Mouse (Mus musculus) liver, embryonic 16.5 days (tissue): ENCODE measurements around the gene Phgr1. TPM values are rescaled to one million over a fixed set of nuclear protein-coding genes. Genes with fewer than 3 reads are reported as not detected.

Experiments
- ATAC-seq: fragments of 200-750 bp; cut with Nextera tagmentation; 2 replicates; pipeline ENCODE4 v1.8.0; 2017; ENCODE audit warnings: low read depth, mild to moderate bottlenecking, moderate number of reproducible peaks, moderate library complexity
- H3K27ac ChIP-seq: fragments of 300-500 bp; sonication (generic); 2 replicates; pipeline ENCODE4 v1.5.1; 2014; ENCODE audit warnings: mild to moderate bottlenecking, low read length
- H3K27me3 ChIP-seq: fragments of 300-500 bp; sonication (generic); 2 replicates; pipeline ENCODE4 v1.6.1; 2014; ENCODE audit warnings: low read depth, low read length, mixed read lengths; ENCODE audit not compliant: control insufficient read depth, insufficient read depth
- H3K36me3 ChIP-seq: fragments of 300-500 bp; sonication (generic); 2 replicates; pipeline ENCODE4 v1.6.1; 2014; ENCODE audit warnings: mild to moderate bottlenecking; ENCODE audit not compliant: control insufficient read depth, insufficient read depth
- H3K4me1 ChIP-seq: fragments of 300-500 bp; sonication (generic); 2 replicates; pipeline ENCODE4 v1.6.1; 2014; ENCODE audit warnings: low read depth, low read length, mixed read lengths; ENCODE audit not compliant: control insufficient read depth
- H3K4me2 ChIP-seq: fragments of 300-500 bp; sonication (generic); 2 replicates; pipeline ENCODE4 v1.6.1; 2014; ENCODE audit warnings: low read depth, low read length, mixed read lengths
- H3K4me3 ChIP-seq: fragments of 300-500 bp; sonication (generic); 2 replicates; pipeline ENCODE4 v1.5.1; 2014; ENCODE audit warnings: low read depth, mild to moderate bottlenecking, low read length
- H3K9ac ChIP-seq: fragments of 300-500 bp; sonication (generic); 2 replicates; pipeline ENCODE4 v1.6.1; 2014; ENCODE audit warnings: low read depth, low read length
- H3K9me3 ChIP-seq: fragments of 300-500 bp; sonication (generic); replicated peaks from 2 replicates; pipeline ENCODE4 v1.6.1; 2016; ENCODE audit warnings: low read length; ENCODE audit not compliant: control insufficient read depth
- WGBS: fragments of 180-500 bp; shearing (Covaris S2); extraction: QIAGEN DNeasy Blood & Tissue Kit; methylation state at CpG from one replicate; pipeline ENCODE4 v1.1.7; 2014; ENCODE audit not compliant: insufficient replicate concordance; 5-methylcytosine and 5-hydroxymethylcytosine counted together
- polyA plus RNA-seq: library from polyadenylated mRNA; unstranded; fragments of >200 nt; fragmentation: Nextera tagmentation; extraction: Ambion mirVana; gene quantifications from 2 replicates; pipeline ENCODE4 v1.2.1, GENCODE M21; 2015

Phgr1 gene
- polyA plus RNA-seq, result 0.85 TPM in 1 of 2 replicates, not detected in the other

DNA sequence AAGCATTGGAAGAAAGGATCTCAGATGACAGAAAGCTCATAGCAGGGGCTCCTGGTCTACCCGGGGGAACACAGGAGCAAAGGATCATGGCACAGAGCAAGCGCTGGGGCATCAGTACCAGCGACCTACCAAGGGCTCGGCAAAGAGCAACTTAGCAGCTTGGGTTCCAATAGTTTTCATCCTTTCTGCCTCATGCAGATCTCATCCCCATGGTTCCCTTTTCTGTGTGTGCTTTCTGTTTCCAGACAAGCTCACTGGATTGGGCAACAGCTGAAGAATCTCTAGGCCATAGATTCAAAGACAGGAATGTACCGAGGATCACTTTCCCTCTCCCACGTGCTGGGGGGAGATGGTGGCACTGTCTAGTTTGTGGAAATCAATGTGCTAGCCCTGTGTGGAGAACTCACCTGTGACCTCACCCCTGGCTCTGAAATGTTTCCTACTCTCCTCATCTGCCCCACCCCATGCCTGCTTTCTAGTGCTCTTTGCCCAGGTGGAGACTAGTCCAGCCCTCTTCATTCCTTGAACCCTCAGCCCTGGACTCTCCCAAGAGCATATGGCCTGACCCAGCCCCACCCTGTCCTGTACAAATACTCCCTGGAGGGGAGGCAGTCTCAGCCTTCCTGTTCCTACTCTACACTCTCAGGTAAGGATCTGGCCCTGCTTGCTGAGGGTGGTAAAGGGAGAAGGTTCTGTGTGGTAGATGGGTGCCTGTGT lies at the start of gene Phgr1:
Gene Phgr1, plus strand, starts transcription at position 612 of the 717 bp plus-strand sequence.
- H3K27me3 ChIP-seq, result no peaks in the 10 kb centered on the region
- WGBS, result 62% methylated on average over 6 of the region's 6 CpGs

DNA sequence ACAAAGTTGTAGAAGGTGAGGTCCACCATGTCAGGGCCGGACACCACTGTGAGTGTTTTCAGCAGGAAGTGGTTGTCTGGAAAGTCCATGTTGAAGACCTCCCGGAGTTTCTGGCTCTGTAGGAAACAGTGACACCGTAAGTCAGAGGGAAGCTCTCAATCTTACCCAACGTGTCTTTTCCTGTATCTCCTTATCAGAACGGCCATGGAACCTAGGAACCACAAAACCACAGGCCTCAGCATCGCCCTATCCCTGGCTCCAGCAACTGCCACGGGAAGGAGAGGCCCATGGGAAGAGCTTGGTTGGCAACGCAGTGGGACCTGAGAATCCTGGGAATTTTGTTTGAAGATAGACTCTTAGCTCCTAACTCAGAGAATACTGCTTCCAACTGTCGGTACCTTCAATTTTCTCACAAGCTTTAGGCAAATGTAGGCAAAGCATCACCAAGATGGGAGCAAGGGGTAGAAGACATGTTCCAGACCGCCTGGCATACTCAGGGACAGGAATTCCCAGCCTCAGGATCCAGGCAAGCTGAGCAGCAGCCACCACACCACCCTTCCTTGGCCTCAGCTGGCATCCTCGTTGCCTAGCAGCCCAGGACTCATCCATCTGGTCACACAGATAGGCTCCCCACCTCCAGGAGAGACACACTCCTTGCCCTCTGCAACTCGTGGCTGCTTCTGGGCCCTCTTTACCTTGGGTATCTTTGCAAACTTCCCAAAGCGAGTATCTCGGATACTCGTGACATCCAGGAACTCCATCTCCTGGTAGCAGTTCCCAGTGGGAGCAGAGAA lies 48.7 kb upstream of the Phgr1 start:
- no peak for ATAC-seq
- Histone ChIP-seq H3K4me1 (no peaks in the 10 kb centered on the region), H3K4me2 (no peak overlapping the region), H3K27me3 (peaks cover under 1% of the 10 kb centered on the region; the same call in 1 of the 2 replicates), H3K9ac (no peak overlapping the region), H3K4me3 (no peak overlapping the region), H3K27ac (no peak overlapping the region), H3K36me3 (no peaks in the 10 kb centered on the region), H3K9me3 (no peaks in the 10 kb centered on the region)
- WGBS, result 25% methylated on average over 15 of the region's 15 CpGs

More for the DNA sequence above, at the start of gene Phgr1:
- Histone ChIP-seq H3K4me2 (no peak within 1 kb of the TSS), H3K27ac (no peak within 1 kb of the TSS), H3K36me3 (no peaks in the 10 kb centered on the region), H3K9me3 (no peaks in the 10 kb centered on the region), H3K4me3 (no peak within 1 kb of the TSS), H3K9ac (no peak within 1 kb of the TSS), H3K4me1 (no peaks in the 10 kb centered on the region)
- no peak for ATAC-seq

DNA sequence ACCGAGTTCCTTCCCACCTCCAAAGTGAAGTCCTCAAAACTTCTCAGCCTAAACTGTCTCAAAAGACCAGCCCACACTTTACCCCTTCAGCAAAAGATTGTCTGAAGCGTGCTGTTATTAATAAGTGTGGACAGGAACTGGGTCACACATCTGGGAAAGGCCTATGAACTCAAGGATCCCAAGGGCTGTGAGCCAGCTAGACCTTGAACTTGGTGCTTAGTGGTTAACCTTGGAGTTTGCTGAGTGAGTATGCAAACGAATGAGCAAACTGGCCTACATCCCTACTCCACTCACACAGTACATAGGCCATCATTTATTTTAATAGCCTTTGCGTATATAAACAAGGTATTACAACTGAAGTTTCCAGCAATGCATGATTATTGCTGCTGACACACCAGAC lies 47.1 kb upstream of the Phgr1 start:
- peaks cover 3% of the 10 kb centered on the region; the same call in 1 of the 2 replicates for H3K27me3 ChIP-seq
- WGBS, result 62% methylated on average over 4 of the region's 4 CpGs

DNA sequence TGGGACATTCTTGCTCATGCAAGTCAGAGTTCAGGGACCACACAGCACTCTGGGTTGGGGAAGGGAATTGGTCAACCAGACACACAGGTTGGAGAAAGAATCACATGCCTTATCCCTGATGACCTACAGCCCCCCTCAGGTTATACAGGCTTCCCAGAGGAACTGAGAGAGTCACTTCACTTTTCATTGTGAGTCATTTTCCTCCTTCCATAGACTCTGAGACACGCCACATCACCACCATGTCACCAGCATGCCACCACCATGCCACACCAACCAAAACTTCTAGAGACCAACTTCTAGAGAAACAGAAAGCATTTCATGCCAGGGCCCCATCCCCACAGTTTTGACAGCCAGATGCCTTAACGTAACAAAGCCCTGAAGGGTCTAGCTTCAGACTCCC lies 45.7 kb upstream of the Phgr1 start:
- 54% methylated on average over 2 of the region's 2 CpGs for WGBS
- H3K27ac ChIP-seq, result no peak overlapping the region

More for the DNA sequence above, 47.1 kb upstream of the Phgr1 start:
- no peak for ATAC-seq
- Histone ChIP-seq H3K4me1 (peaks cover 7% of the 10 kb centered on the region), H3K9ac (no peak overlapping the region), H3K27ac (no peak overlapping the region), H3K4me2 (no peak overlapping the region), H3K4me3 (no peak overlapping the region), H3K9me3 (no peaks in the 10 kb centered on the region), H3K36me3 (no peaks in the 10 kb centered on the region)

DNA sequence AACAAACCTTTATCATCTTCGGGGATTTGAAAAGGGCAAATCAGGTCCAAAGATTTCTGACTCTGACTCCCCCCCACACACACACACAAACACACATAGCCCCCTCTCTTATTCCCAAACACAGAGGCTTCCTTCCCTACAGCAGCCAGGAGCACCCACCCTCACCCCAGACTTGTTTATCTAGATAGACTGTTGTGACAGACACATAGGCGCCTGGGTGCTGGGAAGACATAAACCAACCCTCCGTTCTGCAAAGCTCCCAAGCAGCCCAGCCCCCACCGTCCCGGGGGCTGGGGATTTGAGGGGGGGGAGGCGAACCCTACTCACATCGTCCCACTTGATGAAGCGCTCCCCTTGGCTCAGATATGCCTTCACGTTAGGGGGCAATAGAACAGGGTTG lies 44.7 kb upstream of the Phgr1 start:
- 0 out of 2 replicates have a peak overlapping the region, but pooled peaks have one; percentile 2 for H3K27ac ChIP-seq
- H3K9me3 ChIP-seq, result no peaks in the 10 kb centered on the region
- H3K9ac ChIP-seq, result no peak overlapping the region
- H3K4me3 ChIP-seq, result peak overlapping the region; percentile 33
- peaks cover 3% of the 10 kb centered on the region; the same call in 1 of the 2 replicates for H3K27me3 ChIP-seq
- no peaks in the 10 kb centered on the region for H3K36me3 ChIP-seq
- WGBS, result 8% methylated on average over 9 of the region's 9 CpGs
- peaks cover 7% of the 10 kb centered on the region for H3K4me1 ChIP-seq
- H3K4me2 ChIP-seq, result peak overlapping the region; percentile 10
- no peak for ATAC-seq

More for the DNA sequence above, 45.7 kb upstream of the Phgr1 start:
- H3K4me3 ChIP-seq, result peak overlapping the region; percentile 33
- no peak for ATAC-seq
- H3K27me3 ChIP-seq, result peaks cover 3% of the 10 kb centered on the region; the same call in 1 of the 2 replicates
- no peaks in the 10 kb centered on the region for H3K9me3 ChIP-seq
- H3K4me2 ChIP-seq, result no peak overlapping the region
- H3K4me1 ChIP-seq, result peaks cover 7% of the 10 kb centered on the region
- no peaks in the 10 kb centered on the region for H3K36me3 ChIP-seq
- H3K9ac ChIP-seq, result no peak overlapping the region

DNA sequence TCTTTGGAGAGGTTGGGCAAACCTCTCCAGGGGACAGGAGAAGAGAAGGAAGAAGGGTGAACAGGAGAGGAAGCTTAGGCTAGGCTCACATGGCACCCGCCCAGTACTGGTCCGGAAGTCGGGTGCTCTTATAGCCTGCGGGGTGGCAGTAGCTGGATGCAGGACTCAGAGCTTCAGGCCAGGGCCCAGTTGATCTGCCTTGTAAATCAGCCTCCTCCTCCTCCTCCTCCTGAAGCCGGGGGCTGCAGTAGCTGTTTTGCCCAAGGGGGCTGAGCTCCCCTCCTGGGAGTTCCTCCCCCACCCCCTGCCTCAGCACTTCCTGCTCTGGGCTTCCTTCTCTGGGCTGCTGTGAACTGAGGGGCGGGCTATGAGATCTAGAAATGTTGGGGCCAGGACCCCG lies 44.2 kb upstream of the Phgr1 start, which contains the start of gene Plcb2:
Gene Plcb2, minus strand, starts transcription at position 102 of the 400 bp plus-strand sequence.
- H3K9me3 ChIP-seq, result no peaks in the 10 kb centered on the region
- peak within 1 kb of the TSS; percentile 69 for H3K27ac ChIP-seq
- no peak within 1 kb of the TSS for H3K9ac ChIP-seq
- peaks cover 7% of the 10 kb centered on the region for H3K4me1 ChIP-seq
- H3K4me2 ChIP-seq, result peak within 1 kb of the TSS; percentile 10
- 14% methylated on average over 7 of the region's 7 CpGs for WGBS
- peaks cover 3% of the 10 kb centered on the region; the same call in 1 of the 2 replicates for H3K27me3 ChIP-seq
- peak; percentile 49 for ATAC-seq
- H3K4me3 ChIP-seq, result peak within 1 kb of the TSS; percentile 33
- no peaks in the 10 kb centered on the region for H3K36me3 ChIP-seq

DNA sequence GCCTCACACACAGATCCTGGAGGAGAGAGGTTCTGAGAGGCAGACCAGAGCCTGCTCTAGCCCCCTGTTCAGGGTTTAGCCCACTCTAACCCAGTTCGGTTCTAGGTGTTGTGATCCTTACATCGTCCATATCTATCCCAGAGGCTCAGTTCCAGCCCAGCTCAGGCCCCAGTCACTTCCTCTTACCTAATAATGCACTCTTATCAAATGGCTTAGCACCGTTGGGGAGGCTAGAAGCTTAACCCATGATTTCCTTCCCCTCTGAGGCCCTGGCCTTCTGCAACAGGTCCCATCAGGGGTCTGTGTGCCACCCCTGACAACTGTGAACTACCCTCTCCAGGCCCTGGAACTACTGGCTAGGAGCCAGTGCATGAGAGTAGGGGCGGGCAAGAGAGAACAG lies 43.4 kb upstream of the Phgr1 start:
- no peak overlapping the region for H3K9ac ChIP-seq
- no peaks in the 10 kb centered on the region for H3K36me3 ChIP-seq
- H3K27me3 ChIP-seq, result peaks cover 4% of the 10 kb centered on the region
- H3K4me1 ChIP-seq, result peaks cover 7% of the 10 kb centered on the region
- peak overlapping the region; percentile 6; the same call in 1 of the 2 replicates for H3K4me2 ChIP-seq
- H3K9me3 ChIP-seq, result no peaks in the 10 kb centered on the region
- ATAC-seq, result no peak
- 8% methylated on average over 4 of the region's 4 CpGs for WGBS
- H3K27ac ChIP-seq, result peak overlapping the region; percentile 69
- H3K4me3 ChIP-seq, result no peak overlapping the region

DNA sequence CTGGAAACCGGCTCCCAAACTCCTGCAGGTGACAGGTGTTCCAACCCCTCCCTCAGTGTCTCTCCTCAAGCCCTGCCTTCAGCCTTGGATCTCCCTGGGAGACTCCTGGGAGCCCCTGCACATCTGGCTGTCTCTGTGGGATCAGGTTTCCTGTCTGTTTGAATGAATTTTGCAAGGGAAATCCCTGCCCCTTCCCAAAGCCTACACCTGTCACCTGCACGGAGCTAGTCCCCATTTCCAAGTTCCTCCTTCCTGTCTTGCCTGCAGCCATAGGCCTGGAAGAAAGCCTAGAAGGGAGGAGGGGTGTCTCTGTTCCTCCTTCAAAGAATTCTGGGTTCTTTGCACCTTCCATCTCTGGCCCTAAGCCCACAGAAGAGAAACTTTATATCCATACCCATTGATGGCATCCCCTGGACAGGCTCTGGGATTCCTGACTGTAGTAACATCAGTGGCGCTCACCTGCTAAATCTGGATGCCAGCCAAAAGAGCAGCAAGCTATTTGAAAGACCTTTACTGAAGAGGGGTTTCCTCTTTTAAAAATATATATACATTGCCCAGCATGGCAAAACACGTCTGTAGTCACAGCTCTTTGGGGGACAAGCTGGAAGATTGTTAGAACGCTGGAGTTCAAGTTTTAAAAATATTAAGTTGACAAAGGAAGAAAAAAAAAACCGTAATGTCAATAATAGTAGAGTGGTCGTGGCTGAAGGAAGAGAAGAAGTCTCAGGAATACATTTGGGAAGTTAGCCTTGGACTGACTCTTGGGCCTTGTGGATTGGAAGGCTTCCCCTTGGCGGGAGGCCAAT lies 42.5 kb upstream of the Phgr1 start:
- Histone ChIP-seq H3K9me3 (no peaks in the 10 kb centered on the region), H3K9ac (no peak overlapping the region), H3K36me3 (no peaks in the 10 kb centered on the region), H3K4me3 (no peak overlapping the region), H3K4me1 (peaks cover 7% of the 10 kb centered on the region), H3K27me3 (peaks cover 6% of the 10 kb centered on the region), H3K27ac (no peak overlapping the region; the same call in 1 of the 2 replicates), H3K4me2 (no peak overlapping the region)
- ATAC-seq, result no peak
- 20% methylated on average over 8 of the region's 8 CpGs for WGBS
